Mouse (Mus musculus) layer of hippocampus, postnatal 36 days (tissue): ENCODE data around the gene Fut8. TPM values are rescaled to one million over a fixed set of nuclear protein-coding genes. Genes with fewer than 3 reads are reported as not detected.

ENCODE experiments used
- DNase-seq, 2 experiments: peaks; one replicate each; pipeline ENCODE4 v3.0.0; 2022
- total RNA-seq, 2 experiments: library from RNA; stranded (reverse); gene quantifications; 2 replicates each; pipeline ENCODE4 v1.2.3; 2021

Gene Fut8
- total RNA-seq = 10 to 100 TPM; 79.0 to 79.3 TPM

DNA sequence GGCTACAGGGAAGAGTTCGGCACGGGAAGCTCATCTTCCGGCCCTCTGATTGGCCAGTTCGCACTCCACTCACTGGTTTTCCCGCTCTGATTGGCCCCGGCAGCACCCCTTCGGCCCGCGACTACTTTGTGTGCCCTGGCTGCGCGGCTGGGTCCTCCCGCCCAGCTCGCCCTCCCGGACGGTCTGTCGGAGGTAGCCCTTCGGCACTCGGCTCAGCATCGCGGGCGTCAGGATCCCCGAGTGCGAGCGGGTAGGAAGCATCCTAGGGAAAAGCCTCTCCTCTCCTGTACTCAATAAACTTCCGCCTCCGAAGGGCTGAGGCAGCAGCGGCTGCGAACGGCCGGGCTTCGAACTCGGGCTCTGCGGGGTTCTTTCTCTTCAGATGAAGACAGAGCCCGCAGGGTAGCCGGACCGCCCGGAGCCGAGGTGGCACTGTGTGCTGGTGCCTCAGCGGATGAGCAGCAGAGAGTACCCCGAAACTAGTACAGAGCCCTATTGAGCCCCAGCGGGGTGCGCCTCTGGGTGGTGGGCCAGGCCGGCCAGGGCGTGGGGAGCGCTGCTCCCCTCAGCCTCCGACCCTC, at the start of gene Fut8:
Gene Fut8 (plus strand): TSS at position 176 of the 581 bp plus-strand sequence.
- peak; percentile 87 to 89 for DNase-seq

DNA sequence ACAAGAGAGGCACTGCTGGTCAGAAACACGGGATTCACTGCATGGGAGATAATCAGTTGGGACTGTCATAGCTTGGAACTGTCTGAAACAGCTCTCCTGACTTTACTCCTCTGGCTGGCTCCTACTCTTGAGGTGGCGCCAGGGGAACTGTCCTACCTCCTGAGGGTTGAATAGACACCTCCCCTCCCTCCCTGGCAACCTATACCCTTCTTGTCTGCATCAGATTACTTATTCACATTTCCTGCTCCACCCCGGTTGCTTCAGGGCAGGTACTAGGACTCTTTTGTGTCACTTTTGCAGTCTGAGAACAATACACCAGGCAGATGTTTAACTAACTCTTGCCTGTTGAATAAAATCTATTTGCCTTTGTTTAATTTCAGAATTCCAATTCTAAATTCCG, 48.8 kb upstream of the Fut8 start:
- no peak for DNase-seq

DNA sequence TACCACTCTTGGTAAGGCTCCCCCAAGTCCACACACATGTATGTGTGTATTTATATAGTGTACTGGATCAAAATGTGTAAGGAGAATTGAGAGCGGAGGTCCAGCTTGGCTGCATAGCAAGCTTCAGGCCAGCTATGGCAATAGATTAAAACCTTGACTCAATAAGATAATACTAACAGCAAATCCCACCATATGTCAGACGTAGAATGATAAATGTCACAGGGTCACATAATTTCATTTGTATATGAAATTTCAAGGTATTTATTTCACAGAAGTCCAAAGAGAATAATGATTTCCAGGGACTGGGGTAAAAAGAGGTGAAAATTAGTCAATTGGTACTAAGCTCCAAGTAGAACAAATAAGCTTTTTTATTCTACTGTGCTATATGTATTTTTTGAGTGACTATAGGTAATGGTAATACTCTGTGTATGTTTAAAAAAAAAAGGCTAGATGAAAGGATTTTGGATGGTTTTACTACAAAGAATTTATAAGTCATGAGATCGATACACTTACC, 47.9 kb upstream of the Fut8 start:
- no peak for DNase-seq

DNA sequence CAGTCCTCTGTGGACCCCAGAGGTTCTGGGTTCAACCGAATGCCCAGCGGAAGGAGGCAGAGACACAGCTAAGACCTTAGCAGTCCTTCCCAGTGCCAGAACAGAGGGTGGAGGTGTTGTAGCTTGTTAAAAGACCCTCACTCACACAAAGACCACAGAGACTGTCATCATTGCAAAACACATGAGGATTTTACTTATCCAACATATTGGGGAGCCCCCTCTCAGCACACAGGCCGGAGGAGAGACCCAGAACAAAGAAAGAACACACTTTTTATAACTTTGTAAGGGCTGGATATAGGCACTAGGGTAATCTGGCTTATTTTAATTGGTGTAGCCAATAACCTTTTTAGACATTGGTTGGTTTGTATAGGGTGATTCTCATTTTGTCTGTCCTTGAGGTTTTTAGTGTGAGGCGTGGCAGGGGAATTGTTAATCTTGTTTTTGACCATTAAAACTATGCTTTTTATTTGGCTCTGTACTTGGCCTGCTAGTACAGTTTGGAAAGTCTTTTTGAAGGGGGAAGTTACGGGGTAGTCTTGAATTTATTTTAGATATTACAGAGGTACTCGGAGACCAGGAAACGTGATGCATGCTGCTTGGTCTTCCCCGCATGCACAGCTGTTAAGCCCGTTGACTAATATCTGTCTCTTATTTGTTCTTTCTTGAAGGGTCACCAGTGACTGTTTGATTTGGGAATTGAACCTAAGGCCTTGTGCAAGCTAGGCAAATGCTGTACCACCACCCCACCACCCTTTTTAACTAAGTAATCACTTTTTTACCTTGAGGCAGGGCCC, 46.2 kb upstream of the Fut8 start:
- DNase-seq = no peak

DNA sequence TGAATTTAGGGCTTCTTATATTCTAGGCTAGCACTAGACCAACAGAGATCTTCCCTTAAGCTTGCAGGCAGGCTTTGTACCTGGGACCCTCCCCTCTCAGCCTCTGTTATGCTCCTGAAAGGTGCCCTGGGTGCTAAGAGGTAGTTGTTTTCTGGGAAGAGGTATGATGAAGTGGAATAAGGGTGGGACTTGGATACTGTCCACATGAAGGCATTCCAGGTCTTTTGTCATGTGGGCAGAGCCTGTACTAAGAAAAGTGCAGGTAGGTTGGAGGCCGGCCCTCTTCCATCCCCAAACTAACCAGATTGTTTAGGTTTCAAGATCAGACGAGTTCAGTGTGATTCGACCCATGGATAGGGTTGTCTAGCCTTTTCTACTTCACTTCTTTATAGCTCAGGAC, 45.2 kb upstream of the Fut8 start:
- no peak for DNase-seq

DNA sequence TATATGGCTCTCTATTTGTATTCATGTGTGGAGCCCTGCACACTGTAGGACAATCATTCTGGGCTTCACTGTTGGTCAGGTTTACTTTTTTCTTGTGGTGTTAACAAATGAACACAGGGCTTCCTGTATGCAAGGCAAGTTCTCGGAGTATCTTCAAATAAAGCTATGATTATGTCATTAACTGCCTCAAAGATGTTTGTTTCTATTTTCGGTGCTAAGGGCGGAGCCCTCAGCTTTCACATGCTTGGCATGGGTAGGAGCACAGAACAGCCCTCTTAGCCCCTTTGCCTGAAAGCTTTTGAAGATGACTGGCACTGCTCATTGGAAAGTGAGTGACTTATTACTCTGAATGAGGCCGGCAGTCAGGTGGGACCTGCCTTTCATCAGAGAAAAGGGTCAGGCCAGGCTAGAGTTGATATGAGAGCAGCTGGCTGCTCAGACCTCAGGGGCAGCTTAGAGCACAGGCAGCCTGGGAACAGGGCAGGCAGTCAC, 44.7 kb upstream of the Fut8 start:
- no peak for DNase-seq

DNA sequence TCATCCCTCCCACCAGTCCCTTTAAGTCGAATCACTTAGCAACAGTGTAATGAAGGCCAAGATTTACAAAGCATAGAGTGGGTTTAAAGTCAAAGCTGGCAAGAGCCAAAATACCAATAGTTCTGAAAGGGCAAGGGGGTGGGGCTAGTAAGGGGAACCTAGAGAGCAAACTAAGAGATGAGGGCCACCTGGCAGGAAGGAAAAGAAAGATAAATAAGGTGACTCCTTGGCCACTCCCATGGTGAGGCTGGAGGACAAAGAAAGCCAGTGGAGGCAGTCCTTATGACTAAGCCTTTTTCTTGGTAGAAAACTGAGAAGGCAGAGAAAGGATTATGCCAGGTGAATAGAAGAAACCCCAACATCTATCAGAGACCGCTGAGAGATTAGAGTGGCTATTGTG, 42.9 kb upstream of the Fut8 start:
- DNase-seq = no peak

DNA sequence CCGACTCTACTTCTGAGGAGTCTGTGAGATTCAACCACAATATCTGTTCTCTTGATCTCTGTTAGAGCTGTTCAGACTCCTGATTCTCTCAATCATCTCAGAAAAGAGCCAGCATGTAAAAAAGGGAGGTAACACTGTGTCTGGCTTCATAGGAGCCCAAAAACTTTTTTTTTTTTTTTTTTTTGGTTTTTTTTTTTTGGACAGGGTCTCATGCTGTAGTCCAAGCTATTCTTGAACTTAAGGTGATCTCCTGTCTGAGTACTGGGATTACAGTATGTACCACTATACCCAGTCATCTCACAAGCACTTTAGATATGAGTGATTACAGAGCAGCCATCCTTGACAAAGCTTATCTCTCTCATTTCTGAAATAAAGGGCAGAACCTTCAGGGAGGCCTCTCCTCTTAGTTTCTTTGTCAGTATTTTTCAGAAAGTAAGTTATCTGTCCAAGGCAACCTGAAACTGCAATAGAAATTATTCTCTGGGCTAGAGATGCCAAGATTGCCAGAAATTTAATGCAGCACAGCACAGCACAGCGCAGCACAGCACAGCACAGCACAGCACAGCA, 41.3 kb upstream of the Fut8 start:
- DNase-seq = no peak

DNA sequence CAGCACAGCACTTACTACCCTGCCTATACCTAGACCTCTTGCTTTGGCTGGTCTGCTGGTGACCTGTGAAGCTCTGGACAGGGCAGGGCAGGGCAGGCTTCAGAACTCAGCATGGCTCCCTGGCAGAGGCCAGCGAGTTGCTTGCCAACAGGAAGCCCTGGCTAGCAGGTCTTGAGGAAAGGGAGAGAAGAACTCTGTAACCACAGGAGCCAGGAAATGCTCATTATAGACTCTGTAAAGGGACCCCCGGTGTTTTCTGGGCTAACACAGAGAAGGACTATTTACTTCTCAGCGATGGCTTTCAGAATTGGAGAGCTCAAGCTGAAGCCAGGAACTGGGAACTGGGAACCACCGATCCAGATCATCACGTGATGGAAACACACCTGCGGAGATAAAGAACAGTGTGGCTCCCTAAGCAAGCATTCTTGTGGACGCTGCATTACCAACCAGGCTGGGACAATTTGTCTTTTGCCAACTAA, 40.8 kb upstream of the Fut8 start:
- DNase-seq = no peak

DNA sequence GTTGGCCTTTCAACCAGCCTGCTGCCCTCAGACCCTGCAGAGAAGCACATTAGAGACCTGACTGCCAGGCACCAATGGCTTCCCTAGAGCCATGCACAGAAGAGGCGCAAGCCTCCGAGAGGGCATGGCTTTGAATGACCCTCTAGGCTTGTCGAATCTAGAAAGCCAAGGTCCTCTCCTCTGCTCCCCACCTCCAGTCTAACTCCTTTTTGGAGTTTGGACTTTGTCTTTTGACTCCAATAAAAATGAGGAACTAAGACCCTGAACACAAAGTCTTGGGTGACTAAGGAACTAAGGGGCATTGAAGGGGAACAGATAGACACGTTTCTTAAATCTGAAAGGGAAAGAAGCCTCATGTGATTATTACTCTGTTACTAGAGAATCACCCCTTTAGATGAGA, 39.7 kb upstream of the Fut8 start:
- no peak for DNase-seq

DNA sequence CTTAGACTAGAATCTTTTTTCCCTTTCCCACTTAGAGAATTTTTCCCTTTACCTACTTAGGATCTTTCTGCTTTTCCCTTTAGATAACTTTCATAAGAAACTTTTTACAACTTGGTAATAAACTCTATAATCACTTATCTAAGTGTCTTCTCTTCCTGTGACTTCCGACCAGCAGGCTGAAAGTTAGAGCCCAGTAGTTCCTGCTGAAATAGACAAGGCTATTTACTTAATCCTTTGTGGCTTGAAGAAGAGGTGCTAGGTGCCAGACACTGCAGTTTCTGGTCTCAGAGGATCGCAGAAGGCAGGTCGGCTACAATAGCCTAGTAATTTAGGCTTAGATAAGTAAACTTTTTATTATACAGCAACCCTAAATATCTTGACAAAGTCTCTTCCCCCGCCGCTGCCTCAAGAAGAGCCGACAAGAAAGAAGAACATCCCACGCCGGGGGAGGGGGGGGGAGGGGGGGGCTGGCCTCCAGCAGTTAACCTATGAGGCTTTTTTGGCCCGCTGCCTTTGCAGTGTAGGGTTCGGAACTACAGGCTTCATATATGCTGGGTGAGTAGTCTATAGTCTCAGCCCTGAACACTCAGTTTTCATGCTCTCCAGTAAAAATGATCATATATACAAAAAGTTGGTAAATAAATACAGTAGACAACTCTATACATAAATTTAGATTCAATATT, 36.3 kb upstream of the Fut8 start:
- DNase-seq = no peak

DNA sequence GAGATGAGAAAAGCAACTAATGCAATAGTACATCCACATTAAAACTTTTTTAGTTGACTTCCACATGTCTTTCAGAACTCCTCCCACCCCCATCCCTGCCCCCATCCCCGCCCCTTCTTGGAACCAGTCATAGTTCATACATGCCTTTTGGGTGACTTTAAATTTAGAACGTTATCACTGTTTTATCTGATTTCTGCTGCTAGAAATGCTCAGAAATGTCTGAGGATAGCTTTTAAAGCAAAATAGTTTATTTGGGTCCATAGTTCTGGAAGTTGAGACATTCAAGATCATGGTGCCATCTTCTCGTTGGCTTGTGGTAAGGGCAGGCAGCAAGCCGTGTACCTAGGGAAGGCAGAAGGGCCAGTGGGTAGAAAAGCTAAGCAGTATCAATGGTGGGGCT, 34.8 kb upstream of the Fut8 start:
- DNase-seq = no peak

DNA sequence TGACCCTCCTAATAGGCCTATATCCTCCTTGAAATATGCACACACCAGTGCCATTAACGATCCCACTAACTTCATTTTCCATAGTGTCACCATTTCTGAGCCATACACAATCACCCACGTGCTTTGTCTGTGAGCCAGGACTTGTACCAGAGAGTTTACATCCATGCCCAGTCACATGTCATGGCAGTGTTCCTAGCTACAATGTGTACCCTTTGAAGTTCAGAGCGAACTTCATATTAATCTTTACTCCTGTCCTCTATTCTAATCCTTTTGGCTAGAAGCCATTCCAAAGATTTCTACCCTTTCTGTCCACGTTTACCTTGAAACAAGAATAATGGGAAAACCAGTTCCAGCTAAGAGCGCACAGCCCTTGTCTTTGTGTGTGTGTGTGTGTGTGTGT, 31.1 kb upstream of the Fut8 start:
- DNase-seq = no peak

DNA sequence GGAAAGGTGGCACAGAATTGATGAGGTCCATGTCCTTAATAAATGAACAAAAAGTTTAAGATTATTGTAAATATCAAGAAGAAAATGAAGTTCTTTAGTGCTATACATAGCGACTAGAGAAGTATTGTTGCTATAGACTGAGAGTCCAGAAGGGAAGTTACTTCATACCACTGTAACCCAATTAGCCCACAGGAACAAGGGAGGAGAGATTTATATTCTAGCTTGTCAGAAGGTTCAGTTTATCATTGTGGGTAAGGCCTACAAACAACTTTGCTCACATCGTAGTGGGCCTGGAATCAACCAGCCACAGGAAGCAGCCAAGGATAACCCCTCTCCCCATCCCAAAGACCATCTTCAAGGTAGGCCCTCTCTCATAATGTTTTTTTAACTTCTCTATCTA, 29.9 kb upstream of the Fut8 start:
- DNase-seq = no peak

DNA sequence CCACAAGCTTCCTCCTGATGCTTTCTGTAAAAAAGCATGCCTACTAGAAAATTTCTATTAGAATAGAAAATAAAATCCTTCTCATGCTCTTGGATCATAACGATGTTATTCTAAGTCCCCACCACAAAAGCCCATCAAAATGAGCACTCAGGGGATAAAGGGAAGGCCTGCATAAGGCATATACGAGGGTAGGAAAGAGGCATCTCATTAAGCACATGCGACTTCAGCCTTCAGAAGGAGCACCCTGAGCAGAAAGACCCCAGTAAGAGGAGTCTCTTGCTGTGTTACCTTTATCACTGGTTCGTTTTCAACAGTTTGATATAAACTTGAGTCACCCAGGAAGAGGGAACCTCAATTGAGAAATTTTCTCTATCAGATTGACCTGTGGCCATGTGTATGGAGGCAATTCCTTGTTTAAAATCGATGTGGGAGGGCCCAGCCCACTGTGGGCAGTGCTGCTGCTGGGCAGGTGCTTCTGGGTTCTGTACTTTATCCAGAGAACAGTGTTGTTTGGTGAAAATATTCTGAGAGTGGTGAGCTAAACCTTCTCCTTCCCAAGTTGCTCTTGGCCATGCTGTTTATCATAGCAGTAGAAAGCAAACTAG, 29.2 kb upstream of the Fut8 start:
- no peak for DNase-seq

DNA sequence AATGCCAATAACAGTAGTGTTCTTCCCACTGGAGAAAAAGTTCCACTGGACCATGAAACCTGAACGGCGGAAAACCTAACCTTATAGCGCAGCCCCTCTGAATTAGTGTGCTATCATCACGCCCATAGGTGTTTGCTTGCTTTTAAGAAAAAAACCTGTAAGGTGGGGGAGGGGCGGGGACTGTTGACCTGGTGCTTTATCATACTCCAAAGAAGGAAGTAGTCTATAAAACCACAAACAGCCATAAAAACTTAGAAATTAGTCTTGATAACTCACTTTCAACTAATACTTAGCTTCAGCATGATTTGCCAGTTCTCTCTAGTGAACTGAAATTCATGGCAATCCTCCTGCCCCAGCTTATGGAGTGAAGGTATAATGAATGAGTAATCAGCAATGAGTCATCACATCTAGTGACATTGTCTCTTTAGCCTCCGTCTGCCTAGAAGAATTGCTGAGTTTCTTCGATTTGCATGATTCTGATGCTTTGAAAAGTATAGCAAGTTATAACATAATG, 26.2 kb upstream of the Fut8 start:
- DNase-seq = no peak

DNA sequence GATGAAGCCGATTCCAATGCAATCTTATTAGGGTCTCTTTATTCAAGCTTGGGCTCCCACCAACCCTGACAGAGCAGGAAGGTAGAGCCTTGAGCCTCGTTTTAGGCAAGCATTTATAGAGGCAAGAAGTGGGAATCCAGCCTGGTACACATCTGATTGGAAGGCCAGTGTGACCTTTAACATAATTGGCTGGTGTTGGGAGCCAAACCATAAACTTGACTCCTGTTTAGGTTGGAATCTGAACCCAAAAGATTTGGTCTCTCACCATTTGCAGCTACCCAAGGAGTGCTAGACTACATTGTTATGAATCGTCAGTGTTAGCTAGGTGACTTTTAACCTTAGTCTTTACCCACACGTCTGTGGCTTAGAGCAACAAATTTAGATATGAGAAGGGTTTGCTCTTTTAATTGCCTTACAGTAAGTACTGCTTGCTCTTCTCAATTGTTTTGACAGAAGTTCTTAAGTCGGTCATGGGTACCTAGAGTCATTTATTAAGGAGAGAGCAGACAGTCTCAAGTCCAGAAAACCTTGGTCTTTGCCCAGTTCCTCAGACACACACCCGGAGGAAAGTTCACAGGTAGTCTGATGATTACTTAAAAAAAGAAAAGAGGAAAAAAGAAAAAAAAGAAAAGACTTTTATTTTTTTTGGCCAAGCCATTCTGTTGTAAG, 23.9 kb upstream of the Fut8 start:
- DNase-seq = no peak

DNA sequence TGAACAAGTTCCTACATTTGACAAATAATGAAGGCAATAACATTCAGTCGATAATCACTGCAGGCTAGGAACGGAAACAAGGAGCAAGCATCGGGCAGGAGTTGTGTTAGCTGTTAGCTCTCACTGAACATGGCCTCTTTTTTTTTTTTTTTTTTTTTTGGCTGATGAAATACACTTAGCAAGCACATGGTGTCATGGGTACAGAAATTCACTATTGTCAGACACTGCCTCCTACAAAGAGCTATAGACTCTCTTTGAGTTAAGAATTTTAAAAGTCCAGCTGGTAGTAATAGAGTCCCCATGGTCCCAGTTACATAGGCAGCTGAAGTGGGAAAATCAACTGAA, 23.4 kb upstream of the Fut8 start:
- no peak for DNase-seq

DNA sequence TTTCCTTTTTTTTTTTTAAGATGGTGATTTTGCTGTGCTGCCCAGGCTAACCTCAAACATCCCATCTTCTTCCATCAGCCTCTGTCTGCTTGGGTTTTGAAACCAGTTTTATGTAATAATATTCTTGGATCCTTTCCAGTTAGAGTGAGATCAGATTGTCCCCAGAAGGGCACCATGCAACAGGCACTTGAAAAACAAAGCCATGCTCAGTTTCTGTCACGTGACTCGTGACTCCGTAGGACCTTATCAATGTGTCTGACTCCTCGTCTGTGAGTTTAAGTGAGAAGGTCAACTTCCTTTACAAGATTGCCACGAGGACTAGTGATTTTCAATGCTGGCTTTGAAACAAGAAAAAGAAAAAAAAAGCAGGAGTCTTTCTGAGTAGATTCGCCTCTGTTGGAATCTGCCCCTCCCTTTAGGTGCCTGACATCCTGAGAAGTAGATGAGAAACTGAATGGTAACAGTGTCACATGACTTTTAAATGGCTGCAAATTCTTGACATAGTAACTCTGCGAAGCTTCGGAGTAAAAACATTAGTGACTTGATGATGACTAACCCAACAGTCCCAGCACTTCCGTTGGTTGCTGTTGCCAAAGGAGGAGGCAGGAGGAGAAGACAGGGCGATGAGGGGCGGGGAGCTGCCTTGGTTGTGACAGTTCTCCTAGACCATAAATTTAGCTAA, 21.3 kb upstream of the Fut8 start:
- DNase-seq = no peak

DNA sequence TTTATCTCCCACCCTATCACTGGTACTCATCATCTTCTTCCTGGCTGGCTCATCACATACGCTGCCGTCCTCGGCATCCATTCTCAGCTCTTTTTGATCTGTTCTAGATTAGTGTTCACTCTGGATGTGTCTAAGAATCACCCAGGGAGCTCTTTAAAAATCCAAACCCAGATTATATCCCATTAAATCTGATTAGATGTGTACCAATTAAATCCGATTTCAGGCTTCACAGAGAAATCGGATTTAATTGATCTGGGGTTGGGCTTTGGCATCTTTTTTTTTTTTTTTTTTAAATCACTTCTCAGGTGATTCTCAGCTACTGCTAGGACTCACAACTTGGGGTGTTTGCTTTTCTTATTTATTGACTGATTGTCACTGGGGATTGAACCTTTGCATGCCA, 17.3 kb upstream of the Fut8 start:
- DNase-seq = no peak

DNA sequence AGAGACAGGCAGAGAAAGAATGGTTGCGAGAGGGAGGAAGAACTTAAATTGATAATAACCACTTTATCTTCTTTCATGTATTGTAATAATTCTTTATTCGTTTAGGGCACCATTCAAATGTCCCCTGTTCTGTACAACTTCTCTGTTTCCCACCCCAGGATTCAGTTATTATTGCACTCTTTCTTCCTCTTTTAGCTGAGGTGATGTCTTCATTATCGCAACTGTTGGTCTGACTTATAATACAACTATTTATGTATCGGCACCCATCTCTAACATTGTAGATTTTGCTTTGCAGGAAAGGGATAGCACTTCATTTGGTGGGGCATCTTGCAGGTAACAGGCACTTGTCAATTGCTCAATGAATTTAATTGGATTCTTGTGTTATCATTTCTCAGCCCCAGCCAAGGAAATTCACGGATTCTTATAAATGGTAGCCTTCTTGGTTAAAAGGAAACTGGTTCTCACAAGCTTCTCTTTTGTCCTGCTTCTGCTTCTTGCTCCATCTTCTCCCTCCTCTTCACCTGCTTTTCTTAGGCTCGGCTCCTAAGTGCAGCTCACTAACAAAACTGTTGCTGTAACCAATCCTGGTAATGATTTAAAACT, 15.6 kb upstream of the Fut8 start:
- DNase-seq = no peak
